Mouse (Mus musculus): ENCODE measurements at regions not wholly inside any gene's neighbourhood (a gene's known extent, or its start where the extent isn't known, plus 50 kb on each side); places are given as distances from the start of the nearest gene placed in this dataset.

DNA sequence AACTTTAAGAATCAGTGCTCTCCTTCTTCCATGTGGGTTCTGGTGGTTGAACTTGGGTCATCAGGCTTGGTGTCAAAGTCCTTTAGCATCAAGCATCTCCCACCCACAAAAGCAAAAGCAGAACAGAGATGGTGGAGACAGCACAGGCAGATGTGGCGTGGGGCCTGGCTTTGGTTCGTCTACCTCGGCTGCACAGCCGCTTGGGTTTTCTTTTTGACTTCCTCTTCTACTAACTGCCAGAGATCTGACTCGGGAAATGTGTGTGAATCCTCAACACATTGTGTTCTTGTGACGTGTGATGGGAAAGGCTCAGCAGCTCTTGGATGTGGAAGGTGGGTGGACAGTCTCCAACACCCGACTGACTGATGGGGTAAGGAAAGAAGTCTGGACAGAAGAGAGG, 127.8 kb upstream of the Sesn3 start:
- TF ChIP-seq CTCF (IDR thresholded peaks at IDR 0.05; ENCODE audit: low read depth) (no peak), EP300 (IDR thresholded peaks at IDR 0.05; ENCODE audit: low read depth) (no peak)

All from liver, embryonic 14.5 days (tissue).